Mouse (Mus musculus) stomach, postnatal 0 days (tissue): Measurements from ENCODE around the gene Tmem102.

Experiments used
- CTCF ChIP-seq: IDR thresholded peaks from 2 replicates; pipeline ENCODE4 v1.5.1; 2016; ENCODE audit warnings: antibody characterized with exemption, low read depth, mild to moderate bottlenecking, moderate library complexity
- EP300 ChIP-seq: optimal IDR thresholded peaks from 2 replicates; pipeline ENCODE3; 2016; ENCODE audit warnings: antibody characterized with exemption

- TF ChIP-seq CTCF (no peak), EP300 (no peak)
Observed at GRCm38 (mm10) chr11:69776488-69776887, 28.9 kb downstream of the Tmem102 start.
